Mouse (Mus musculus): Measurements from ENCODE around the gene Cep41.

DNA sequence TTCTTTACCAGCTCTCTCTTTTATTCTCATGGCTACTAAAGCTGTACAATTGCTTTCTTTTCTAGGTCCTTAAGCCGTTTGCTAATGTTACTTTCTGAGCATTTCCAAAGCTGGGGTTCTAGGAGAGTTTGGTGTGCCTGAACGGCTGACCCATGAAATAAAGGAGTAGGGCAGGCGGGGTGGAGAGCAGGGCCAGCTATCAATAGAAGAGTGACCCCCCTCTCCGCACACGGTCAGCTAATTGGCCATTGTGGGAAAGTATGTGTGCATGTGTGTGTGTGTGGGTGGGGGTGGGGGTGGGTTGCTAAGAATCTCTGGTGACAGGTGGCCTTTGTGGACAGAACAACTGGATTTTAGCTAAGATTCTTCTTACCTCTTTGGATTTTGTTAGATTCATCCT lies 82.3 kb downstream of the Cep41 start:
- TF ChIP-seq CTCF (IDR thresholded peaks at IDR 0.05; ENCODE audit: low read depth): no peak
- no peak for TF ChIP-seq EP300 (IDR thresholded peaks at IDR 0.05; ENCODE audit: low read depth)
